In the genomic region with DNA sequence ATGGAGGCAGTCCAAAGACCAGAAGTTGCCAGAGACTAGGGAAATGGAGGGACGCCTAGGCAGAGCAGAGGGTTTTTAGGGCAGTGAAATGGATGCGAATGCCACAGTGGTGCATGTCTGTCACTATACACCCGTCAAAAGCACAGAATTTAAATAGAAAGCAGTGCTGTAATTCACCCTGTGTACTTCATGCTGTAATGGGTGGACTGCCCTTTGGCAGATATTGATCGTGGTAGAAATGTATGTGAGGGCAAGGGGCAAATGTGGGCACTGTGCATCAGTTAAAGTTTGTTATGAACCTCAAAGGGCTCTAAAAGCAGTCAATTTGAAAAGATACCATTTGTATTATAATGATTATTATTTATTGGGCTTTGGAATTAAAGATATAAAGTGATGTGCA, we compare ENCODE assay signal across 26 mouse cellular contexts.
DNase-seq lines count a peak whose midpoint lies in the region; ATAC-seq and TF ChIP-seq lines count a peak whose summit lies in the region.
"Had no signal": no experiment of that assay in that cellular context is flagged by ENCODE, and none has a peak within 500 bp of the region (broad histone marks: within the 10 kb centered on the region; RNA-seq: fewer than 3 reads in every experiment).

No protein-coding gene starts in this region.

- TF ChIP-seq POLR2A in liver, adult 2 months (IDR thresholded peaks at IDR 0.05; ENCODE audit: extremely low read depth, insufficient read depth, low read length) = no peak

- H3K79me2 ChIP-seq in liver, adult 2 months (ENCODE audit: control insufficient read depth, insufficient read depth, low read length) = peaks cover 18% of the 10 kb centered on the region; the same call in 1 of the 2 replicates

- H3K27ac ChIP-seq in liver, adult 2 months (replicated peaks; ENCODE audit: insufficient read depth, low read depth, low read length) = peak overlapping the region; percentile 41
- H3K27ac ChIP-seq in intestine, postnatal 0 days (ENCODE audit: low read depth, low read length) = 0 out of 2 replicates have a peak overlapping the region, but pooled peaks have one; percentile 46
- H3K27ac ChIP-seq in liver, embryonic 13.5 days = no peak overlapping the region
- peak overlapping the region; percentile 29 for H3K27ac ChIP-seq in liver, embryonic 16.5 days (ENCODE audit: low read length)
- H3K27ac ChIP-seq: embryonic facial prominence, embryonic 12.5 days; embryonic facial prominence, embryonic 15.5 days; gastrocnemius, adult 2 months; heart, embryonic 10.5 days; heart, embryonic 13.5 days; hindbrain, embryonic 14.5 days had no signal

- H3K4me2 ChIP-seq in intestine, postnatal 0 days (replicated peaks; ENCODE audit: low read depth) = no peak overlapping the region
- no peak overlapping the region for H3K4me2 ChIP-seq in liver, embryonic 13.5 days
- no peak overlapping the region for H3K4me2 ChIP-seq in liver, embryonic 16.5 days (ENCODE audit: low read depth, low read length)
- H3K4me2 ChIP-seq: embryonic facial prominence, embryonic 12.5 days; embryonic facial prominence, embryonic 15.5 days; heart, embryonic 13.5 days; hindbrain, embryonic 14.5 days had no signal

- no peak overlapping the region for H3K4me3 ChIP-seq in liver, adult 2 months (ENCODE audit: insufficient read depth, low read depth, low read length)
- H3K4me3 ChIP-seq in intestine, postnatal 0 days (ENCODE audit: low read depth, low read length) = no peak overlapping the region
- no peak overlapping the region for H3K4me3 ChIP-seq in liver, embryonic 13.5 days (replicated peaks)
- no peak overlapping the region for H3K4me3 ChIP-seq in liver, embryonic 16.5 days (ENCODE audit: low read depth, low read length)
- H3K4me3 ChIP-seq: embryonic facial prominence, embryonic 12.5 days; embryonic facial prominence, embryonic 15.5 days; gastrocnemius, adult 2 months; heart, embryonic 10.5 days; heart, embryonic 13.5 days had no signal

- DNase-seq in liver, adult 2 months (ENCODE audit: extremely low read depth, low read depth, low spot score) = peak; percentile 62
- no peak for DNase-seq in liver
- no peak for DNase-seq in liver, embryonic 13.5 days
- DNase-seq in cerebellum, postnatal 4 days (ENCODE audit: low spot score in 2 of 2) = no peak
- DNase-seq in thymus, postnatal 0 days (ENCODE audit: low spot score) = no peak
- no peak for DNase-seq in adrenal gland, adult 2 months
- DNase-seq: adrenal gland, adult 8-10 months; adrenal gland, postnatal 25 days; cerebellum, adult 11-12 months; cerebellum, adult 8-10 months; cerebellum, postnatal 10 days; forebrain, postnatal 0 days; gastrocnemius, adult 2 months; gastrocnemius, postnatal 14 days; heart, adult 18-20 months; heart, postnatal 14 days; heart, postnatal 4 days had no signal

- peaks cover 17% of the 10 kb centered on the region for H3K4me1 ChIP-seq in liver, adult 2 months (ENCODE audit: control insufficient read depth, insufficient read depth, low read length)
- no peaks in the 10 kb centered on the region for H3K4me1 ChIP-seq in intestine, postnatal 0 days (replicated peaks; ENCODE audit: control insufficient read depth, insufficient read depth, low read length)
- H3K4me1 ChIP-seq in liver, embryonic 13.5 days (replicated peaks) = no peaks in the 10 kb centered on the region
- H3K4me1 ChIP-seq in liver, embryonic 16.5 days (ENCODE audit: control insufficient read depth, low read depth, low read length) = no peaks in the 10 kb centered on the region
- H3K4me1 ChIP-seq: embryonic facial prominence, embryonic 12.5 days; embryonic facial prominence, embryonic 15.5 days; heart, embryonic 10.5 days; heart, embryonic 13.5 days had no signal

- ATAC-seq in intestine, postnatal 0 days = peak; percentile 66
- ATAC-seq in liver, embryonic 13.5 days (ENCODE audit: low read depth) = peak; percentile 41; the same call in 1 of the 2 replicates
- ATAC-seq in liver, embryonic 16.5 days (ENCODE audit: low read depth) = peak; percentile 71
- ATAC-seq: CD4-positive, CD25-positive, alpha-beta regulatory T cell, adult 4 months; forebrain, embryonic 14.5 days; forebrain, postnatal 0 days had no signal

- no peaks in the 10 kb centered on the region for H3K9me3 ChIP-seq in intestine, postnatal 0 days (ENCODE audit: control insufficient read depth)
- no peaks in the 10 kb centered on the region for H3K9me3 ChIP-seq in liver, embryonic 13.5 days (replicated peaks)
- no peaks in the 10 kb centered on the region; the same call in 1 of the 2 replicates for H3K9me3 ChIP-seq in liver, embryonic 16.5 days (replicated peaks; ENCODE audit: control insufficient read depth, low read length)
- H3K9me3 ChIP-seq: embryonic facial prominence, embryonic 12.5 days; embryonic facial prominence, embryonic 15.5 days; heart, embryonic 10.5 days had no signal

- H3K27me3 ChIP-seq in liver, adult 2 months (ENCODE audit: control insufficient read depth, insufficient read depth, low read length) = no peaks in the 10 kb centered on the region
- no peaks in the 10 kb centered on the region for H3K27me3 ChIP-seq in intestine, postnatal 0 days (replicated peaks; ENCODE audit: control insufficient read depth, insufficient read depth, low read length)
- H3K27me3 ChIP-seq in liver, embryonic 13.5 days = no peaks in the 10 kb centered on the region
- H3K27me3 ChIP-seq in liver, embryonic 16.5 days (ENCODE audit: control insufficient read depth, insufficient read depth, low read depth, low read length) = no peaks in the 10 kb centered on the region
- H3K27me3 ChIP-seq: embryonic facial prominence, embryonic 12.5 days; embryonic facial prominence, embryonic 15.5 days; heart, embryonic 13.5 days had no signal

- H3K36me3 ChIP-seq in liver, adult 2 months (ENCODE audit: control insufficient read depth, insufficient read depth, low read length) = 0 out of 2 replicates have a peak, but pooled peaks cover 2% of the 10 kb centered on the region
- no peaks in the 10 kb centered on the region for H3K36me3 ChIP-seq in intestine, postnatal 0 days (ENCODE audit: control insufficient read depth, insufficient read depth)
- no peaks in the 10 kb centered on the region for H3K36me3 ChIP-seq in liver, embryonic 13.5 days
- H3K36me3 ChIP-seq in liver, embryonic 16.5 days (ENCODE audit: control insufficient read depth, insufficient read depth) = no peaks in the 10 kb centered on the region
- H3K36me3 ChIP-seq: embryonic facial prominence, embryonic 12.5 days; embryonic facial prominence, embryonic 15.5 days; heart, embryonic 10.5 days; heart, embryonic 13.5 days had no signal

- 30% methylated on average over 4 of the region's 4 CpGs for WGBS in liver, adult 2 months
- 61% methylated on average over 4 of the region's 4 CpGs for WGBS in intestine, postnatal 0 days
- WGBS in liver, embryonic 13.5 days (ENCODE audit: insufficient replicate concordance) = 62% methylated on average over 4 of the region's 4 CpGs
- WGBS in liver, embryonic 16.5 days (ENCODE audit: insufficient replicate concordance) = 56% methylated on average over 4 of the region's 4 CpGs

- no peak overlapping the region for H3K9ac ChIP-seq in liver, adult 2 months (ENCODE audit: low read depth, low read length)
- no peak overlapping the region for H3K9ac ChIP-seq in intestine, postnatal 0 days (ENCODE audit: low read depth, low read length)
- H3K9ac ChIP-seq in liver, embryonic 13.5 days = no peak overlapping the region
- H3K9ac ChIP-seq in liver, embryonic 16.5 days (ENCODE audit: low read depth, low read length) = no peak overlapping the region
- H3K9ac ChIP-seq: embryonic facial prominence, embryonic 12.5 days; embryonic facial prominence, embryonic 15.5 days; forebrain, postnatal 0 days; heart, embryonic 13.5 days; hindbrain, embryonic 14.5 days had no signal

- no peak for TF ChIP-seq CTCF in liver, adult 2 months (IDR thresholded peaks at IDR 0.05; ENCODE audit: low read depth, low read length)
- no peak for TF ChIP-seq CTCF in intestine, postnatal 0 days (IDR thresholded peaks at IDR 0.05; ENCODE audit: low read depth)
